Mouse (Mus musculus): ENCODE results near the gene Catsperz. TPM values are rescaled to one million over a fixed set of nuclear protein-coding genes. Genes with fewer than 3 reads are reported as not detected.

Gene Catsperz
- polyA plus RNA-seq, 1 experiment from 2014 or later = 3.4 TPM

DNA sequence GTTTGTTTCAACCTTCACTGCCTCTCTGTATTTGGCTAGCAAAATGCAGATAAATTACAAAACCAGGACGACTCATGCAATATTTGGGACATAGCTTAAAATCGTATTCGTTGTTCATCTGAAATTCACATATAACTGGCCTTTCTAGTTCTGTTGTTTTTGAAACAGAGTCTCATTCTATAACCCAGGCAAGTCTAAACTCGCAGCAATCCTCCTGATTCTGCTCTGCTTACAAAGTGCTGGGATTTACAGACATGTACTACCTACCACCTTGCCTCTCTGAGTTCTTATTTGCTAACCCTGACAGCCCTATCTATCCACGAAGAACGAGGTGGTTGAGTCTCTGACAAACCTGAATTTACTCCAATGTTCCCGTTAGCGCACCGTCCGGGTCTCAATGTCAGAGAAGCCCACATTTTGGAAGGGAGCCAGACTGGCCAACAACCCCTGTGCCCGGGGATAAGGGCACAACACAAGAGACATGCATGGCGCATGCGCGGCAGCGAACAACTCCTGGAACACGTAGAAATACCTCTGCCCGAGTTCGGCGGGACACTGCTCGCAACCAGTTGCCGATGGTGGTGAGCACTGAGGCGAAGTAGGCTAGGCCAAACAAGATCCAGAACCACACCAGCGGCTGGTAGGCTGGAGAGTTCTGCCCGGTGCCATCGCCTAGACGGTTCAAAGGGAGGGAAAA lies 1.5 kb upstream of the Catsperz start:
- peak overlapping the region; percentile 40 for H3K4me2 ChIP-seq (replicated peaks; ENCODE audit: low read depth, low read length)
- no peaks in the 10 kb centered on the region for H3K36me3 ChIP-seq (ENCODE audit: insufficient read depth, low read length)
- peaks cover 19% of the 10 kb centered on the region for H3K4me1 ChIP-seq (ENCODE audit: insufficient read depth, low read length)
- peak overlapping the region; percentile 22 for H3K4me3 ChIP-seq (ENCODE audit: low read length)
- H3K9me3 ChIP-seq (ENCODE audit: low read length) = no peaks in the 10 kb centered on the region
- H3K27ac ChIP-seq (ENCODE audit: low read length) = no peak overlapping the region
- ATAC-seq (ENCODE audit: low FRiP score, low TSS enrichment) = no peak
- H3K9ac ChIP-seq (replicated peaks; ENCODE audit: low read length) = no peak overlapping the region
- peaks cover 74% of the 10 kb centered on the region for H3K27me3 ChIP-seq (ENCODE audit: insufficient read depth, low read length)
- 14% methylated on average over 26 of the region's 26 CpGs for WGBS

- Histone ChIP-seq H3K9me3 (ENCODE audit: low read length) (no peaks in the 10 kb centered on the region), H3K27me3 (ENCODE audit: insufficient read depth, low read length) (peaks cover 65% of the 10 kb centered on the region), H3K9ac (replicated peaks; ENCODE audit: low read length) (no peak overlapping the region), H3K4me2 (replicated peaks; ENCODE audit: low read depth, low read length) (peak overlapping the region; percentile 44; the same call in 1 of the 2 replicates), H3K4me1 (ENCODE audit: insufficient read depth, low read length) (peaks cover 18% of the 10 kb centered on the region), H3K4me3 (ENCODE audit: low read length) (peak overlapping the region; percentile 31), H3K36me3 (ENCODE audit: insufficient read depth, low read length) (no peaks in the 10 kb centered on the region), H3K27ac (ENCODE audit: low read length) (no peak overlapping the region)
- no peak for ATAC-seq (ENCODE audit: low FRiP score, low TSS enrichment)
- 10% methylated on average over 40 of the region's 40 CpGs for WGBS
Observed at GRCm38 (mm10) chr19:6925611-6926329, 590 bp upstream of the Catsperz start.

- no peak overlapping the region; the same call in 1 of the 2 replicates for H3K9ac ChIP-seq (replicated peaks; ENCODE audit: low read length)
- peaks cover 28% of the 10 kb centered on the region for H3K4me1 ChIP-seq (ENCODE audit: insufficient read depth, low read length)
- no peaks in the 10 kb centered on the region for H3K9me3 ChIP-seq (ENCODE audit: low read length)
- peak overlapping the region; percentile 44 for H3K4me2 ChIP-seq (replicated peaks; ENCODE audit: low read depth, low read length)
- H3K36me3 ChIP-seq (ENCODE audit: insufficient read depth, low read length) = no peaks in the 10 kb centered on the region
- 3% methylated on average over 39 of the region's 39 CpGs for WGBS
- no peak for ATAC-seq (ENCODE audit: low FRiP score, low TSS enrichment)
- H3K4me3 ChIP-seq (ENCODE audit: low read length) = peak overlapping the region; percentile 31
- peaks cover 57% of the 10 kb centered on the region for H3K27me3 ChIP-seq (ENCODE audit: insufficient read depth, low read length)
- no peak overlapping the region for H3K27ac ChIP-seq (ENCODE audit: low read length)
Observed at GRCm38 (mm10) chr19:6924461-6925306, 496 bp downstream of the Catsperz start.

- Histone ChIP-seq H3K36me3 (ENCODE audit: insufficient read depth, low read length) (no peaks in the 10 kb centered on the region), H3K27ac (ENCODE audit: low read length) (no peak overlapping the region), H3K4me2 (replicated peaks; ENCODE audit: low read depth, low read length) (peak overlapping the region; percentile 94; the same call in 1 of the 2 replicates), H3K4me1 (ENCODE audit: insufficient read depth, low read length) (peaks cover 30% of the 10 kb centered on the region), H3K9me3 (ENCODE audit: low read length) (no peaks in the 10 kb centered on the region), H3K4me3 (ENCODE audit: low read length) (peak overlapping the region; percentile 73; the same call in 1 of the 2 replicates), H3K27me3 (ENCODE audit: insufficient read depth, low read length) (peaks cover 46% of the 10 kb centered on the region), H3K9ac (replicated peaks; ENCODE audit: low read length) (peak overlapping the region; percentile 37; the same call in 1 of the 2 replicates)
- WGBS = 59% methylated on average over 6 of the region's 6 CpGs
- no peak for ATAC-seq (ENCODE audit: low FRiP score, low TSS enrichment)
Observed at GRCm38 (mm10) chr19:6922901-6923735, 2.1 kb downstream of the Catsperz start.

DNA sequence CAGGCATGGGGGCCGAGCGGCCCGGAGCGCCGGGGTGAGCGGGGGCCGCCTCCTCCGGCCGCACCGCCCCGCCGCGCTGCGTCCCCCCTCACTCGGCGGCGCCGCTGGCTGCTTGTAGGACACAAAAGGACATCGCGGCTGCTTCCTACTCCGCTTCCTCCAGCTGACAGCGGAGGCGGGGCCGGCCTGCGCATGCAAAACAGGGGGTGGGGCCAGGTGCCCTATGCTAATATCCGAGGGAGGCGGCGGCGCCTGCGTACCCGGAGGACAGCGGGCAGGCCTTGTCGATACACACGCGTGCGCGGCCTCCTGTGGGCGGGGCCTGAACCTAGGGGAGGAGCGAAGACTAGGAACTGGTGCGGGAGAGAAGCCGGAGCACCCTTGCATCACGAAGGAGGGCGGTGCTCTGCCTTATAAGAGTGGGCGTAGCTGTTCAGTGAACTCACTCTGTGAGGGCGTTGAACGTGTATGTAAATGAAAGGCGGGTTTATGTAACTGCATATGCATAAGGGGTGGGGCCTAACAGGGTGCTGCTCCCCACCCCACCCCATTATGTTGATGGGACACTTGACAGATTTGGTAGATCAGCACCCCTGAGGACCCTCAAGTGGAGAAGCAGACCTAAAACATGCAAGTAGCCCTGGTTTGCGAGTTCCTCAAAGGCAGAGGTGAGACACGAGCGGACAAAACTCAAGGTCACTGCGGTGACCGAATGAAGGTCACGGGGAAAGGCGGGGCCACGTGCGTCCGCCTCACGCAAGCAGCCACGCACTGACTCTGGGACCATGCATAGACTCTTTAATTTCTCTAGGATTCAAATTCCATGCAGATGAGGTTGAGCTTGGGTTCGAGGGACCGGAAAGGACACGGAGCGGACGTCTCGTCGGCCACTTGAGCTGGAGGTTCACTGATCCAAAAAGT lies 3.3 kb downstream of the Catsperz start, which contains the start of gene Esrra:
Gene Esrra, minus strand, starts transcription at position 167 of the 921 bp plus-strand sequence.
- ATAC-seq (ENCODE audit: low FRiP score, low TSS enrichment) = peak; percentile 95
- peaks cover 34% of the 10 kb centered on the region for H3K27me3 ChIP-seq (ENCODE audit: insufficient read depth, low read length)
- no peaks in the 10 kb centered on the region for H3K9me3 ChIP-seq (ENCODE audit: low read length)
- peak within 1 kb of the TSS; percentile 90 for H3K27ac ChIP-seq (ENCODE audit: low read length)
- peak within 1 kb of the TSS; percentile 85 for H3K9ac ChIP-seq (replicated peaks; ENCODE audit: low read length)
- peak within 1 kb of the TSS; percentile 73 for H3K4me3 ChIP-seq (ENCODE audit: low read length)
- peak within 1 kb of the TSS; percentile 94 for H3K4me2 ChIP-seq (replicated peaks; ENCODE audit: low read depth, low read length)
- no peaks in the 10 kb centered on the region for H3K36me3 ChIP-seq (ENCODE audit: insufficient read depth, low read length)
- H3K4me1 ChIP-seq (ENCODE audit: insufficient read depth, low read length) = peaks cover 30% of the 10 kb centered on the region
- WGBS = under 1% methylated on average over 66 of the region's 66 CpGs

DNA sequence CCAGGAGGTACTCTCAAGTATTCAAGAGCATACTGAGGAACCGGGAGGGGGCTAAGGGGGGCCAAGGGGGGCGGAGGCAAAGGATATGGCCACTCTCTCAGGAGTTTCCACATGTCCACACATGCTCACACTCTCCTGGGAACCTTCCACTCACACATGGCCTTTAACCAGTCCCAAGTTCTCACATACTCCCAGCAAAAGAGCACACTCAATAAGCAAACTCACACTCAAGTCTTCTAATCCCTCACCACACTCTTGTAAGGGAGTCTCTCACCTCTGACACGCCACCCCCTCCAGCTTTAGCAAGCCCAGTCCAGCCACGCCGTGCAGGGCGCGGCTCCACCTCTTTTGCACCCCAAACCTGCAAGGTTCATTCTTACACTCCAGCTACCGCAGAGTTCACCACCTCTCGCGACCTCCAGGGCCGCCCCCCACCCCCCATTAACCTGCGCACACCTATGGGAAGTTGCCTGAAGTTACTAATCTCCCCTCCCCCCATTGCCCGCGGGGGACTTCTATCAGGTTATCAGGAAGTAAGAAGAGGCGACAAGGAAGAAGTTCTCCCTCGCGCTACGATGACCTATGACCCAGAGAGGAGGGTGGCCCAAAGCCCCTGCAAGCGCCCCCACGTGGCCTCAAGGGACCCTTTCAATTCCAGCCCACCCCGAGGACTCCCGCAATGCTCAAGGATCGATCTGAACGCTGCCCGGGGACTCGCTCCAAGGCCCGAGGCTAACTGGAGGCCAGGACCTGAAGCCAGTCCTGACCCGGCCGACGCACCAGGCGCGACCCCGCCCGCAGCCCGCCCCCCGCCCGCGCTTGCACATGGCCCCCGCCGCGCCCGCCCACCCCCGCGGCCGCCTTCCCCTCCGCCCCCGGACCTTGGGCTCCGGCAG lies 4.2 kb downstream of the Catsperz start:
- Histone ChIP-seq H3K27ac (ENCODE audit: low read length) (peak overlapping the region; percentile 90), H3K4me3 (ENCODE audit: low read length) (peak overlapping the region; percentile 73), H3K9ac (replicated peaks; ENCODE audit: low read length) (peak overlapping the region; percentile 85), H3K4me1 (ENCODE audit: insufficient read depth, low read length) (peaks cover 25% of the 10 kb centered on the region), H3K9me3 (ENCODE audit: low read length) (no peaks in the 10 kb centered on the region), H3K36me3 (ENCODE audit: insufficient read depth, low read length) (no peaks in the 10 kb centered on the region), H3K27me3 (ENCODE audit: insufficient read depth, low read length) (peaks cover 25% of the 10 kb centered on the region), H3K4me2 (replicated peaks; ENCODE audit: low read depth, low read length) (peak overlapping the region; percentile 94)
- peak; percentile 8; the same call in 1 of the 2 replicates for ATAC-seq (ENCODE audit: low FRiP score, low TSS enrichment)
- 1% methylated on average over 35 of the region's 48 CpGs for WGBS

DNA sequence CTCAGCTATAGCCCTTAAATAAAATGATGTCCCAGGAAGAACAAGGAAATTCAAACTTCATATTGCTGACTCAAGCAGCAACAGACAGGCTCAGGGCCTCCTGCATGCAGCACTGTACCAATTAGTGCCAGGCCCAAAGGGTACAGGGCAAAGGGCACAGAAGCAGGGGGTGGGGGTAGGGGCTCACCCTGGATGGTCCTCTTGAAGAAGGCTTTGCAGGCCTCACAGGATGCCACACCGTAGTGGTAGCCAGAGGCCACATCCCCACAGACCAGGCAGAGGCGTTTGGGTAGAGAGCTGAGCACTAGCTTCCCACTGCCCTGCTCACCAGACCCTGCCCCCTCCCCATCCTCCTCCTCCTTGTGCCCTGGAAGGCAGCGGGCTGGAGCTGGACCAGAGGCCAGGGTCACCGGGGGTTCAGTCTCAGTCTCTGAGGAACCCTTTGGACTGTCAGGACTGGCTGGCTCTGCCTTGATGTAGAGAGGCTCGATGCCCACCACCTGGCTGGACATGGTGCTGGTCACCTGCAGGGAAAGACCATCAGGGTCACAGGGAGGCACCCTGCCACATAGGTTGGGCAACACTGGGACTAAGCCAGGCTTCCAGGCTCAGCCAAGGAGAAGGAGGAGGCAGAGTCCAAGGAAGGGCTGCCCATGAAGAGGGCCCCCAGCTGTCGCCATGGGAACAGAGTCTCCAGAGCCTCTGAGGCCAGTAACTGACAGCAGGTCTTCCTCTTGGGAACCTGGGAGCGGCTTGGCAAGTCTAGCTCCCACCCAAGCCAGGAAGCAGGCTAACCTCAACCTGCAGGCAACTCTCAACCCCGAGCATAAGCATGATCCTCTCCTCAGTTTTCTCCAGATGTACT lies 5.1 kb downstream of the Catsperz start:
- Histone ChIP-seq H3K27me3 (ENCODE audit: insufficient read depth, low read length) (peaks cover 16% of the 10 kb centered on the region), H3K36me3 (ENCODE audit: insufficient read depth, low read length) (no peaks in the 10 kb centered on the region), H3K4me1 (ENCODE audit: insufficient read depth, low read length) (peaks cover 16% of the 10 kb centered on the region), H3K9me3 (ENCODE audit: low read length) (no peaks in the 10 kb centered on the region), H3K4me3 (ENCODE audit: low read length) (peak overlapping the region; percentile 73), H3K9ac (replicated peaks; ENCODE audit: low read length) (peak overlapping the region; percentile 85), H3K4me2 (replicated peaks; ENCODE audit: low read depth, low read length) (peak overlapping the region; percentile 94), H3K27ac (ENCODE audit: low read length) (peak overlapping the region; percentile 90)
- 18% methylated on average over 8 of the region's 8 CpGs for WGBS
- peak; percentile 17 for ATAC-seq (ENCODE audit: low FRiP score, low TSS enrichment)
